Mouse (Mus musculus): Measurements from ENCODE around the gene Atxn10.

Gene Atxn10

DNA sequence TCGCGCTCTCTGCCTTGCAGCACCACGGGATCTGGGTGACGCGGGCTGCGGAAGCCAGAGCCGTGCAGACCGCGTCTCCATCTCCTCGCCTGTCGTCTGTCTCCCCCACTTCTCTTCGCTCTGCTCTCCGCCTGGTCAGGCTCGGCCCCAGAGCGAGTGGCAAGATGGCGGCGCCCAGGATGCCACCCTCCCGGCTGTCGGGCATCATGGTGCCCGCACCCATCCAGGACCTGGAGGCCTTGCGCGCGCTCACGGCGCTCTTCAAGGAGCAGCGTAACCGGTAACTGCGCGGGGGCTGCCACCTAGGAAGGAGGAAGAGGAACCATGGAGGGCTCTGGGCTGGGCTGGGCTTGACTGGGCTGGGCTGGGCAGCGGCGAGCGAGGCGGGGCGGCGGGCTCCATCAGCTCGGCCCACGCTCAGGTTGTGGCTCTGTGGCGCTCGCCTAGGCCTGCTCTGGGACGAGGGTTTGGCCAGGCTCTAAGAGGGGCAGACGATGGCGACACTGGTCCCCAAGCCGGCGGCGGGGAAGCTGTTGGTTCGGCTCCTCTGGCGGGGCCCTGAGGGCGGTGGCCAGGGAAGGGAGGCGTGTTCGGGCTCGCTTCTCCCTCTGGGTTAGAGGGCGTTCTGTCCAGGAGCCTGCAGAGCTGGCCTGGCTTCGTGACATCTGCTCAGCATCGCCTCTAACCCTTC, 401 bp downstream of the Atxn10 start:
- DNase-seq = peak; percentile 81

GRCm38 (mm10) chr15:85337219-85337618, 1.2 kb downstream of the Atxn10 start:
- DNase-seq = peak; percentile 42

DNA sequence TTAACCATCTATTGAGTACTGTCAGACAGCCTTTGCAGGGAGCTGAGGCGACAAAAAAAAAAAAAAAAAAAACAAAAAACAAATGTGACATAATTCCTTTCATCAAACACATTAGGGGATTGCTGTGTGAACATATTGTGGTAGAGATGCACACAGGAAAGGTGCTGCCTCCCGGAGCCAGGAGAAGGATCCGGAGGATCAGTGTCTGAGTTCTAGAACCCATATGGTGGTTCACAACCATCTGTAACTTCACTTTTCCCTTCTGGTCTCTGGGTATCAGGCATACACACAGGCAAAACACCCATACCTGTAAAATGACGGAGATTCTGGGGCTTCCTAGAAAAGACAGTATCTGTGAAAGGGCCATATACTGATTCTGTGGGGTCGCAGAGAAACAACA, 1.9 kb downstream of the Atxn10 start:
- peak; percentile 50 for DNase-seq

DNA sequence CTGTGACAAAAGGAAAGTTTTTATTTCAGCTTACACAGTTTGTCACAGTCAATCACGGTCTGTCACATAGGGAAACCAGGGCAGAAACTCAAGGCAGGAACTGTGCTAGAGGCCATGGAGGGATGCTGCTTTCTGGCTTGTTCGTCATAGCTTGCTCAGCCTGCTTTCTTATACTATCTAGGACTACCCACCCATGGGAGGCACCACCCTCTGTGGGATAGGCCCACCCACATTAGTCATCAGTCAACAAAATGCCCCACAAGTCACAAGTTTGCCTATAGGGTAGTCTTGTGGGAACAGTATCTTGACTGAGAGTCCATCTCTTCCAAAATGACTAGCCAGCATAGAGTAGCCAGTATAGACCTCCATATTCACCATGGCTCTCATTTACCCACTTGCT, 6.2 kb downstream of the Atxn10 start:
- no peak for DNase-seq

GRCm38 (mm10) chr15:85344673-85345072, 8.6 kb downstream of the Atxn10 start:
- DNase-seq = peak; percentile 37

GRCm38 (mm10) chr15:85347058-85347700, 11.1 kb downstream of the Atxn10 start:
- no peak for DNase-seq

GRCm38 (mm10) chr15:85350144-85350543, 14.1 kb downstream of the Atxn10 start:
- no peak for DNase-seq

GRCm38 (mm10) chr15:85354060-85354459, 18.0 kb downstream of the Atxn10 start:
- DNase-seq = no peak

- no peak for DNase-seq
These were observed 20.1 kb downstream of the Atxn10 start for GRCm38 (mm10) chr15:85356112-85356511.

DNA sequence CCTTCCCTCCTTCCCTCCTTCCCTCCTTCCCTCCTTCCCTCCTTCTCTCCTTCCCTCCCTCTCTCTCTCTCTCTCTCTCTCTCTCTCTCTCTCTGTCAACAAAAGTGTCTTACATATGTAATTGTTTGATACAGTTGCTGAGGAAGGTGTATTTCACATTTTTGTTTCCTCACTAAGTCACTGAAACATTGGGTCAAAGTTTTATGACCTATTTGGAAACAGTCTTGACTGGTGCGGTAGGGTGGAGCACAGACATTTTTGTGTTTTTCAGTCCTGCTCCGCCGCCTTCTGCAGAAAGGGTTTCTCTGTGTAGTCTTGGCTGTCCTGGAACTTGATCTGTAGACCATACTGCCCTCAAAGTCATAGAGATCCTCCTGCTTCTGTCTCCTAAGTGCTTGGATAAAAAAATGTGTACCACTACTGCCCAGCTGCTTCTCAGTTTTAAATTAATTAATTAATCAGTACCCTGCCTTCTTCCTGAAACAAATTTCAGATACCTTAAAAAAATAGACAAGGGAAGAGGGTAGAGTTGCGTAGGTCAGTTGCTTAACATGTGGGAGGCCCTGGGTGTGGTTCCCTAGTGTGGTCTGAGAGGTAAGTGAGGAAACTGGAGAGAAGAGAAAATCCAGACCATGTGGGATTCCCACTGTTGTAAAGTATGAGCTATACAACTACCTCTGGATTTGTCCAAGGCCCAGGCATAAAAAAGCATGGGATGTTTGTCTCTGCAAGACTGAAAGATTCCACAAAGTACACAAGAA, 21.6 kb downstream of the Atxn10 start:
- no peak for DNase-seq

GRCm38 (mm10) chr15:85359483-85359882, 23.4 kb downstream of the Atxn10 start:
- no peak for DNase-seq

DNA sequence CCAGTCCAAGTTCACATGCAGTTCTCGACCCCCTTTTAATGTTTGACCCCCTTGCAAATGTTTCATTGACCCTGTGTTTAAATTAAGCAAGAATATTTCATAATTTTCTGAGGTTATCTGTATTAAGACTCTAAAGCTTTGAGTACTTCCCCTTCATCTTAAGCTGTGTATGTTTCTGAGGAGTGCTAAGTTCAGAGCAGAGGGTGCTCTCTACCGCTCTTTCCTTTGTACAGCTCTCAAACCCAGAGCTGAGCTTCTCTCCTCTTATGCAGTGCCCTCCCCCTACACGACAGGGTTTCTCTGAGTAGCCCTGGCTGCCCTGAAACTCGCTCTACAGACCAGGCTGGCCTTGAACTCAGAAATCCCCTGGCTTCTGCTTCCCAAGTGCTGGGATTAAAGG, 23.9 kb downstream of the Atxn10 start:
- DNase-seq = no peak

DNA sequence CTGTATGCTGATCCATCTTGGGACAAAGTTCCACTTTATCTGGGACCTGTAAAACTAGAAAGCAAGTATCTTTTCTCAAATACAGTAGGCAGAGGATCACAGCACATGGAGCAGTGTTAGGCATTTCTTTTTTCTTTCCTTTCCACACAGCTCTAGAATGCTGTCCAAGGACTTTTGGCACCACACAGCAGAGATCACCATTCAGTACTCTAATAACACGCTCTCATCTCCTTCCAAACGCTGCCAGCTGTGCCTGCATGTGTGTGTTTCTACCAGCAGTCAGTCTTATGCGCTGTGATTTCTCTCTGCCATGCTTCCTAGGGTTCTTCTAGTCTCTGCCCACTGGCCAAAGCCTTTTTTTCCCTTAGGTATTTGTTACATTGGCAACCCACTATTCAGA, 28.3 kb downstream of the Atxn10 start:
- no peak for DNase-seq

- DNase-seq = no peak
These were observed 30.9 kb downstream of the Atxn10 start for GRCm38 (mm10) chr15:85366938-85367337.

DNA sequence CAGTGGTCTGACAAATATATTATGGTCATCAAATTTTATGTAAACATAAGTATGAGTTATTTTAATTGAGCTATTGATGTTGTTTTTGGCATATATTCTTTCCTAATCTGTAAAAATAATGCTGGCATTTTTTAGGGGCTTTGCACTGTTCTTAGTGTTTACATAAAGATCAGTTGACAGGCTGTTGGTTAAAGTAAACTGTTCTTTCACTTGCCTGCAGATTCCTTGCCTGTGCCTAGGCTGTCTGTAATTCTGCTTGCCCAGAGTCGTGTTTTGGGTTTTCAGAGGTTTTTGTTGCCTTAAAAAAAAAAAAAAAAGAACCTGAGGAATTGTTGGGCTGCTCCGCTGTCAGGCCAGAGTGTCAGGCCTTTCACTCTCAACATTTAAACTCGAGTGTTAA, 33.7 kb downstream of the Atxn10 start:
- no peak for DNase-seq

DNA sequence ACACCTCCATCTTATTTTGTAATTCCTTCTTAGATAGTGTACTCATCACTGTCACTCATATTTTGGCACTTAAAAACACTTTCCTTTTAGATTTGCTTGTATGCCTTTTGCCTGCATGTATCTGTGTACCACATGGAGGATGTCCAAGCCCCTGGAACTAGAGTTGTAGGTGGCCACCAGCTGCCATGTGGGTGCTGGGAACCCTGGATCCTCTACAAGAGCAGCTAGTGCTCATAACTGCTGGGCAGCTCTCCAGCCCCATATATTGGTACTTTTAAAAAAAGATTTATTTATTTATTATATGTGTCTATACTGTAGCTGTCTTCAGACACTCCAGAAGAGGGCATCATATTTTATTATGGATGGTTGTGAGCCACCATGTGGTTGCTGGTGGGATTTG, 37.1 kb downstream of the Atxn10 start:
- DNase-seq = no peak

DNA sequence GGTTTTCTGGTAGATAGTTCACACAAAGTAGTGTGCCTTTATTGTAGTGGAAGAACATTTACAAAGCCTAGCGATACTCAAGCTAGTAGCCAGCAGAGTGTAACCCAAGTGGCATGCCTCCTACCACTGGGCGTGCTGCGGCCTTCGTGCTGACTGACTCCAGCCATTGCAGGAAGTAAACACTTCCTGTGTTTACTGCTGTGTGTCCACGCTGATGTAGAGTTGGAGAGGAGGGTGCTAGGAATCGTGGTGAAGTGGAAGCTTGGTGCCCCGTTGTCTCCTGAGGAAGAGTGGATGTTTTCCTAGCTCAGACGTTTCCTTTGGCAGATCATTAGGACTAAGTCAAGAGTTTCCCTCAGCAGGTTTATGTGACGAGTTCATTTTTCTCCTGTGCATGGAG, 47.4 kb downstream of the Atxn10 start:
- no peak for DNase-seq

GRCm38 (mm10) chr15:85388696-85389095, 52.7 kb downstream of the Atxn10 start:
- DNase-seq = no peak

- no peak for DNase-seq
These were observed 53.9 kb downstream of the Atxn10 start for GRCm38 (mm10) chr15:85389915-85390314.

GRCm38 (mm10) chr15:85395360-85395759, 59.3 kb downstream of the Atxn10 start:
- no peak for DNase-seq

DNA sequence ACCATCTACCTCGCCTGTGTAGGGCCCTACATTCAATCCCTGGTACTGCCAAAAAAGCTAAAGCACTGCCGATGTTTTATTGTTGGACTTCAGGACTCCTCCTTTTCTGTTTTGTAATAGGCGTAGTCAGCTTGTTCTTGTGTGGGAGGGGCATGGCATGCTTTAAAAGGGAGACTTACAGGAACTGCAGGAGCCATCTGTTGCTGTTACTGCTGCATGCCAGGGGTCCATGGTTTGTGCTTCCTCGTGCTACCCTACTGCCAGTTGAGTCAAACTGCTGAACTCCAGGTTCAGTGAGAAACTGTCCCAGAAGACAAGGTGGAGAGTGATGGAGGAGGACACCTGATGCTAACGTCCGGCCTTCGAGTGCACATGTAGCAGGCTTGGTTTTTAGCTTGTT, 65.9 kb downstream of the Atxn10 start:
- DNase-seq = peak; percentile 64

DNA sequence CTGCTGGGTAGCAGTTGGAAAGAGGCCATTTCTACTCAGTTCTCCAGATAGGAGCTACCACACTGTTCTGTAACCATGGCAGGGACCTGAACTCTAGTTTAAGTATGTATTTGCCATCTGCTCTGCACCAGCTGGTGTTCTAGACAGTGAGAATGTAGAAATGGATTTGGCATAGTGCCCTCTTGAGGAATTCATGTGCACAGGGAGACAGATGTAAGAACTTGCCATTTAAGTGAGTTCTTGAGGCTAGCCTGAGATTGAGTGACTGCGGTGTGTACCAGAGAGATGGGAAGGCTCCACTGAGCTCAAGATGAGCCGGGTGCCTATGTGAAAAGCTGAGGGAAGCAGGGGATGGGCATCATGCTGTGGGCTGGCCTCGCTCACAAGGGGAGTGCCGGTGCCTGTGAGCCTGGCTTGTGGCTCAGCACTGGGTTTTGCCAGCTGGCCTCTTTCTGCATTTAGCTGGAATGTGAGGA, 67.2 kb downstream of the Atxn10 start:
- peak; percentile 91 for DNase-seq

DNA sequence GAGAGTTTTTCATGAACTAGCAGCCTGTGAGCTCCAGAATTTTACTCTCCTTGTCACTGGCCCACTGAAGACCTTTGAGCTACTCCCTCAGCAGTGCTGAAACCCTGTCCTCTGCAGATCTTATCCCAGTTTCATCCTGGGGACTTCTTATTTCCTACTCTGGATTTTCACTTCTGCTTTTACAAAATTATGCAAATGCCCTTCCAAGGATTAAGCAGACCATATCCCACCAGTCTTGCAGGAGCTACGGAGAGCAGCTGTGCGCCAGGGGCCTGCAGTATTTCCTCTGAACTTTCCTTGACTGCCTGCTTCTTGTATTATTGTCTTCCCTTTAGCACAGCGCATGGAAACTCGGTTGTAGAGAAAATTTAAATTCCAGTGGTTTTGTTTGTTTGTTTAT, 68.7 kb downstream of the Atxn10 start:
- no peak for DNase-seq

DNA sequence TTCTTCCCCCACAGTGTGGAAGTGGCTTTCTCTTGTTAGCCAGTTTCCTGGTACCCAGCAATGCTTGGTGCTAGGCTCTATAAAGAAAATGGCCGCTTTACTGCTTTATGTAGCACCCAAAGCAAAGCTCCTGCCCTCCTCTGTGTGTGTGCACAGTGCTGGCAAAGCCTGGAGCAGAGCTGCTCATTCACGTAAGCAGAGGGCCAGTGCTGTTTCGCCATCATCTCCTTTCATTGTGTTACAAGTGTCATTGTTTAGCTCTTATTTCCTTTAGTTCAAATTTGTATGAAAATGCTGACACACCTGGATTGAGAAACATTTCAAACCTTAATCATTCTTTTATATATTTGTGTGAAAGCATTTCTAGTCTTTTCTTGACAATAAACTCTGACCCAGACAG, 69.5 kb downstream of the Atxn10 start:
- DNase-seq = no peak
